Mouse (Mus musculus) forebrain, embryonic 10.5 days (tissue): ENCODE data around the gene Rundc3a. TPM values are rescaled to one million over a fixed set of nuclear protein-coding genes. Genes with fewer than 3 reads are reported as not detected.
A peak's percentile ranks its signal among the peaks of the same experiment; 100 is the strongest.

Experiments used
- DNase-seq: peaks from one replicate; pipeline ENCODE4 v3.0.0-alpha.2; 2017; ENCODE audit warnings: low spot score; ENCODE audit errors: extremely low spot score
- H3K27ac ChIP-seq: fragments of 300-500 bp; sonication (generic); 2 replicates; pipeline ENCODE4 v1.5.1; 2016; ENCODE audit warnings: mild to moderate bottlenecking
- H3K27me3 ChIP-seq: fragments of 300-500 bp; sonication (generic); 2 replicates; pipeline ENCODE4 v1.6.1; 2016; ENCODE audit warnings: mild to moderate bottlenecking; ENCODE audit not compliant: poor library complexity, severe bottlenecking
- H3K36me3 ChIP-seq: fragments of 300-500 bp; sonication (generic); replicated peaks from 2 replicates; pipeline ENCODE4 v1.6.1; 2016; ENCODE audit warnings: mild to moderate bottlenecking, moderate library complexity
- H3K4me1 ChIP-seq: fragments of 300-500 bp; sonication (generic); 2 replicates; pipeline ENCODE4 v1.6.1; 2016
- H3K4me3 ChIP-seq: fragments of 300-500 bp; sonication (generic); 2 replicates; pipeline ENCODE4 v1.5.1; 2016; ENCODE audit warnings: mild to moderate bottlenecking, moderate library complexity
- H3K9me3 ChIP-seq: fragments of 300-500 bp; sonication (generic); 2 replicates; pipeline ENCODE4 v1.6.1; 2016; ENCODE audit warnings: mild to moderate bottlenecking, moderate library complexity
- WGBS: fragments of 180-500 bp; shearing (Covaris S2); methylation state at CpG from one replicate; pipeline ENCODE4 v1.1.7; 2016; 5-methylcytosine and 5-hydroxymethylcytosine counted together
- polyA plus RNA-seq: library from polyadenylated mRNA; unstranded; fragments of >200 nt; fragmentation: Nextera tagmentation; extraction: Ambion mirVana; gene quantifications from 2 replicates; pipeline ENCODE4 v1.2.1, GENCODE M21; 2016

The Rundc3a gene
- polyA plus RNA-seq, 1 experiment from 2014 or later: 13.5 TPM

DNA sequence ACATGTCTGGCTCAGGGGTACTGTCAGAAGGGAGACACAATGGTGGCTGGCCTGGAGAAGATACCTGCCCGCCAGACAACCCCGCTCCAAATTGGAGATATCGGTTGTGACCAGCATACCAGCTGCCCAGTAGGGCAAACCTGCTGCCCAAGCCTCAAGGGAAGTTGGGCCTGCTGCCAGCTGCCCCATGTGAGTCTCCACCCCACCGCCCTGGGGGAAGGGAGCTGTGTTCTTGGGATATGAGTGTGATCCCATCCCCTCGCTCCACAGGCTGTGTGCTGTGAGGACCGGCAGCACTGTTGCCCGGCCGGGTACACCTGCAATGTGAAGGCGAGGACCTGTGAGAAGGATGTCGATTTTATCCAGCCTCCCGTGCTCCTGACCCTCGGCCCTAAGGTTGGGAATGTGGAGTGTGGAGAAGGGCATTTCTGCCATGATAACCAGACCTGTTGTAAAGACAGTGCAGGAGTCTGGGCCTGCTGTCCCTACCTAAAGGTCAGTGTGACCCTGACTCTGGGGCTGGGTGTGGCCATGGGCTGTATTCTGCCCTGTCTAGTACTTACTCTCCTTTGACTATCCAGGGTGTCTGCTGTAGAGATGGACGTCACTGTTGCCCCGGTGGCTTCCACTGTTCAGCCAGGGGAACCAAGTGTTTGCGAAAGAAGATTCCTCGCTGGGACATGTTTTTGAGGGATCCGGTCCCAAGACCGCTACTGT lies 42.7 kb downstream of the Rundc3a start:
- peaks cover 43% of the 10 kb centered on the region for H3K4me1 ChIP-seq
- peaks cover 77% of the 10 kb centered on the region for H3K36me3 ChIP-seq
- WGBS: 92% methylated on average over 18 of the region's 18 CpGs
- H3K9me3 ChIP-seq: no peaks in the 10 kb centered on the region
- H3K27ac ChIP-seq: no peak overlapping the region
- no peak for DNase-seq
- H3K4me3 ChIP-seq: no peak overlapping the region; the same call in 1 of the 2 replicates
- peaks cover 61% of the 10 kb centered on the region for H3K27me3 ChIP-seq

GRCm38 (mm10) chr11:102436471-102436790 lies 43.2 kb downstream of the Rundc3a start:
- Histone ChIP-seq H3K4me3 (no peak overlapping the region), H3K4me1 (peaks cover 38% of the 10 kb centered on the region), H3K36me3 (peaks cover 82% of the 10 kb centered on the region), H3K27me3 (peaks cover 61% of the 10 kb centered on the region), H3K27ac (no peak overlapping the region), H3K9me3 (no peaks in the 10 kb centered on the region)
- DNase-seq: no peak
- WGBS: 85% methylated on average over 10 of the region's 10 CpGs

GRCm38 (mm10) chr11:102437120-102438061 lies 44.2 kb downstream of the Rundc3a start:
- H3K4me3 ChIP-seq: peak overlapping the region; percentile 52
- WGBS: 1% methylated on average over 87 of the region's 87 CpGs
- peaks cover 91% of the 10 kb centered on the region for H3K36me3 ChIP-seq
- H3K4me1 ChIP-seq: peaks cover 31% of the 10 kb centered on the region
- peaks cover 61% of the 10 kb centered on the region for H3K27me3 ChIP-seq
- DNase-seq: peak; percentile 62
- H3K9me3 ChIP-seq: no peaks in the 10 kb centered on the region
- H3K27ac ChIP-seq: peak overlapping the region; percentile 72

DNA sequence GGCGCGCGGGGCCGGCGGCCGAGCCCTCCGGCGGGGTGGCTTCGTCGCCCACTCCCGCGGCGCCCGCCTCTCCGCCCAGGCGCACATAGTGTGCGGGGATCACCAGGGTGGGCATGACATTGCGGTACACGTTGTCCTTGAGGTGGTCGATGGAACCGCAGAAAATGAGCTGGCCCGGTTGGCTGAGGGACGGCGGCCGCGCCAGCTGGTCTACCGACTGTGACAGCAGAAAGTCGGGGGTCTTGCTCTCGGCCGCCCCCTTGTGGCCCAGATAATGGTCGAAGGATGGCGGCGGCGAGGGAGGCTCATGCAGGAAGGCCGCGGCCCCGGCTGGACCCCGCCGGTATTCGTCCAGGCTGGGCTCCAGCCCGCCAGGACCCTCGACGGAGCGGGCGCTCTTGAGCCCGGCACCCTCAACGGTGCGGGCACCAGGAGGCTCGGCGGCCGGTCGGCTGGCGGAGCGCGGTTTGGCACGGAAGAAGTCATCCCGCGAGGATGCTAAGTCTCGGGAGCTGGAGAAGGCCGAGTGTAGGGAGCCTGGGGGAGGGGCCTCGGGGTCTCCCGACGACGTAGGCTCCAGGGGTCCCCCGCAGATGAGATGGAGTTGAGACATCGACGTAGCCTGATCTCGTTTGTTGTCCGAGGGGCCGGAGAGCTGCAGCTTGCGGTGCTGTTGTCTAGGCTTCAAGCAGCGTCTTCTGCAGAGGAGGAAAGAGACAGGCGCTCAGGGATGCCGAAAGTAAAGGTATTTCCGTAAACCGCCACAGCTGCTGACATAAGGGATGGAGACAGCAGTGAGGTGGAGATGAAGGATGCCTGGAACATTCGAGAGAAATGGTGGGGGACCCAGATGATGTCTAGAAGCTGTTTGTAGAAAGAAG lies 45.2 kb downstream of the Rundc3a start:
- Histone ChIP-seq H3K9me3 (no peaks in the 10 kb centered on the region), H3K4me3 (peak overlapping the region; percentile 52), H3K36me3 (peaks cover 97% of the 10 kb centered on the region), H3K4me1 (peaks cover 26% of the 10 kb centered on the region), H3K27ac (peak overlapping the region; percentile 72), H3K27me3 (peaks cover 61% of the 10 kb centered on the region)
- DNase-seq: peak; percentile 89
- 7% methylated on average over 77 of the region's 77 CpGs for WGBS

GRCm38 (mm10) chr11:102439093-102440082 lies 46.2 kb downstream of the Rundc3a start:
- Histone ChIP-seq H3K36me3 (peaks cover 96% of the 10 kb centered on the region), H3K27ac (no peak overlapping the region), H3K4me1 (peaks cover 35% of the 10 kb centered on the region), H3K4me3 (0 out of 2 replicates have a peak overlapping the region, but pooled peaks have one; percentile 52), H3K9me3 (no peaks in the 10 kb centered on the region), H3K27me3 (peaks cover 61% of the 10 kb centered on the region)
- no peak for DNase-seq
- WGBS: 78% methylated on average over 14 of the region's 14 CpGs

- Histone ChIP-seq H3K27ac (no peak overlapping the region), H3K36me3 (peaks cover 88% of the 10 kb centered on the region), H3K9me3 (no peaks in the 10 kb centered on the region), H3K4me3 (no peak overlapping the region), H3K4me1 (peaks cover 44% of the 10 kb centered on the region), H3K27me3 (peaks cover 58% of the 10 kb centered on the region)
- 92% methylated on average over 8 of the region's 8 CpGs for WGBS
- no peak for DNase-seq
Measured at GRCm38 (mm10) chr11:102440255-102440654, 47.1 kb downstream of the Rundc3a start.

DNA sequence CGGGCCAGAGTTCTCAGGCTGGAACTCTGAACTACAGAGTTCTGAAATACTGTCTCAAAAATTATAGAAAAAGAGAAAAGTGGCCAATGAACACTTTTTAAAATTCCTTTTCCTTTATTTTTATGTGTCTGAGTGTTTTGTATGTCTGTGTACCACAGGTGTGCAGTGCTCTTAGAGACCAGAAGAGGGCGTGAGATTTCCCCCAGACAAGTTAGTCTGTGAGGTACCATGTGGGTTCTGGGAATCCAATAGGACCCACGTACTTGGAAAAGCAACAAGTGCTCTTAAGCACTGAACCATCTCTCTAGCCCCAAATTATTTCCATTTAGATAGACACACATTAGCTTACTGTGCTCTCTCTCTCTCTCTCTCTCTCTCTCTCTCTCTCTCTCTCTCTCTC lies 48.2 kb downstream of the Rundc3a start:
- no peak overlapping the region for H3K4me3 ChIP-seq
- peaks cover 76% of the 10 kb centered on the region for H3K36me3 ChIP-seq
- peaks cover 56% of the 10 kb centered on the region for H3K27me3 ChIP-seq
- WGBS: 85% methylated on average over 3 of the region's 3 CpGs
- DNase-seq: no peak
- H3K4me1 ChIP-seq: peaks cover 56% of the 10 kb centered on the region
- H3K27ac ChIP-seq: no peak overlapping the region
- no peaks in the 10 kb centered on the region for H3K9me3 ChIP-seq

GRCm38 (mm10) chr11:102442089-102442488 lies 48.9 kb downstream of the Rundc3a start:
- Histone ChIP-seq H3K4me1 (peaks cover 58% of the 10 kb centered on the region), H3K27me3 (peaks cover 50% of the 10 kb centered on the region), H3K4me3 (no peak overlapping the region), H3K36me3 (peaks cover 70% of the 10 kb centered on the region), H3K27ac (no peak overlapping the region), H3K9me3 (no peaks in the 10 kb centered on the region)
- no peak for DNase-seq
- 95% methylated on average over 6 of the region's 6 CpGs for WGBS

- Histone ChIP-seq H3K27me3 (peaks cover 45% of the 10 kb centered on the region), H3K36me3 (peaks cover 54% of the 10 kb centered on the region), H3K9me3 (no peaks in the 10 kb centered on the region), H3K4me1 (peaks cover 58% of the 10 kb centered on the region), H3K27ac (no peak overlapping the region), H3K4me3 (peak overlapping the region; percentile 12; the same call in 1 of the 2 replicates)
- WGBS: 72% methylated on average over 12 of the region's 12 CpGs
- DNase-seq: no peak
Measured at GRCm38 (mm10) chr11:102443740-102444139, 50.5 kb downstream of the Rundc3a start.

DNA sequence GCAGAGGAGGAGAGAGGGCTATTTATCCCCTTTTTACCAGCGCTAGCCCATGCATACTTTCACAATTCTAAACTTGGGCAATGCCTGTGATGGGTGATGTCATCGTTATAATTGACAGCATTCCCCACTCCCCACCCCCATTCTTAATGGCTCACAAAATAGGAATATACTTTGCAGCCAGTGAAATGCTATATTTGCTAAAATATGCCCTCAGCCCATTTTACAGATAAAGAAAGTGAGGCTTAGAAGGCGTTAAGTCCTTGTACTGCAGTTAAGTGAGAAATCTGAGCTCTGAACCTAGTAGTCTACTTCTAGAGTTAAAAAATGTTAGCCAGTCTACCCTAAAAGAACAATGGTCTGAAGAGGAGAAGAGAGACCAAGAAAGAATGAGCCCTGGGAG lies 51.1 kb downstream of the Rundc3a start:
- Histone ChIP-seq H3K4me3 (peak overlapping the region; percentile 12; the same call in 1 of the 2 replicates), H3K4me1 (peaks cover 57% of the 10 kb centered on the region), H3K36me3 (peaks cover 48% of the 10 kb centered on the region), H3K27me3 (peaks cover 45% of the 10 kb centered on the region), H3K9me3 (no peaks in the 10 kb centered on the region), H3K27ac (no peak overlapping the region)
- WGBS: 80% methylated on average over 3 of the region's 3 CpGs
- no peak for DNase-seq

- no peak overlapping the region for H3K27ac ChIP-seq
- peak overlapping the region; percentile 98 for H3K4me3 ChIP-seq
- no peak for DNase-seq
- peaks cover 45% of the 10 kb centered on the region for H3K27me3 ChIP-seq
- peaks cover 43% of the 10 kb centered on the region for H3K36me3 ChIP-seq
- peaks cover 57% of the 10 kb centered on the region for H3K4me1 ChIP-seq
- no peaks in the 10 kb centered on the region for H3K9me3 ChIP-seq
- WGBS: 6% methylated on average over 6 of the region's 6 CpGs
Measured at GRCm38 (mm10) chr11:102444781-102445180, 51.6 kb downstream of the Rundc3a start.
